Mouse (Mus musculus): ENCODE results near the gene Megf11. TPM values are rescaled to one million over a fixed set of nuclear protein-coding genes. Genes with fewer than 3 reads are reported as not detected.

Megf11 gene
- polyA plus RNA-seq, 1 experiment: 0.14 TPM

DNA sequence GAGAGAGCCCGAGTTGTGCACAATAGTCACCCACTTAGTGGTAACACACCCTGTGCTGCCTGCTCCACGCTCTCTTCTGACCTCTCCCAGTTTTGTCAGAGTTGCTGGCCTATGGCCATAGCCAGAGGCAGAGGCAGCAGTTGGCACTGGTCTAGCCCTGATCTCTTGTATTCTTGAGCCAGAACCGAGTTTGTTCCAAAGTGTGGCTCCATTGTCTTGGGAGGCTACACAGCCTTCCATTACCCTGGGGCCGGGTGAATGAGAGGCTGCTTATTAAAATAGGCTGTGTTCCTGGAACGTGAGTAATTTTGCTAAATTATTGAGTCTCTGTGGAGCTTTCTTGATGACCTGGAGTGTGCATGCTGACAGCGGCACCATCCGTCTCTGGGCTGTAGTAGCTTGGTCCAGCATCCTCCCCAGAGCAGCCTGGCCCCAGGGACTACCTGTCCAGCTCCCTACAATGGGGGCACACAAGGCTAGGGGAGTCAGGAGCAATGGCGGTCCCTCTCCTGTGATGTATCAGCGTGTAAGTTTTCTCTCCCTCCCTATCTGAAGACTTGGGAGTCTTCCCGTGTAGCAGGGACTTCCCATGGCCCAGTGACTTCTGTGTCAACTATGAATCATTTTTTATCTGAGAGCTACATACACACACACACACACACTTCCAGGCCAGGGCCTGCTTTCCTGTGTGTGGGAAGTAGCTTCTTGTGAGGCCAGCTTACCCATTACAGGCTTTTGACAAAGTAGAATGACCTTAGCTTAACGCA, 121.2 kb downstream of the Megf11 start:
- DNase-seq (ENCODE audit: low read depth, low spot score): no peak

DNA sequence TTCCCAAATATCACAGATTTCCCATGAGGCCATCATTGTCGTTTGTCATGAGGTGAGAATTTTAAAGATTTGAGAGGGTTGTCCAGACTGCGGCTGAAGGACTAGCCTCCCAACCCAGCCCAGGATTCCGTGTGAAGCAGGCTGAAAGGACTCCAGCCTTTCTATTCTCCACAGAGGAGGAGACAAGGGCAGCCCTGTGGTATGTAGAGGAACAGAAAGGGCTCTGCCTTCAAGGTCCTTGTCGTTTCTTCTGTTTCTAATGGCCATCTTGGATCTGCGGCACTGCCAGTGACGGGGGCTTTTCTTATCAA, 121.7 kb downstream of the Megf11 start:
- DNase-seq (ENCODE audit: low read depth, low spot score): no peak
- WGBS: 72% methylated on average over 6 of the region's 6 CpGs

More for the DNA sequence above, 121.2 kb downstream of the Megf11 start:
- WGBS: 70% methylated on average over 11 of the region's 11 CpGs

DNA sequence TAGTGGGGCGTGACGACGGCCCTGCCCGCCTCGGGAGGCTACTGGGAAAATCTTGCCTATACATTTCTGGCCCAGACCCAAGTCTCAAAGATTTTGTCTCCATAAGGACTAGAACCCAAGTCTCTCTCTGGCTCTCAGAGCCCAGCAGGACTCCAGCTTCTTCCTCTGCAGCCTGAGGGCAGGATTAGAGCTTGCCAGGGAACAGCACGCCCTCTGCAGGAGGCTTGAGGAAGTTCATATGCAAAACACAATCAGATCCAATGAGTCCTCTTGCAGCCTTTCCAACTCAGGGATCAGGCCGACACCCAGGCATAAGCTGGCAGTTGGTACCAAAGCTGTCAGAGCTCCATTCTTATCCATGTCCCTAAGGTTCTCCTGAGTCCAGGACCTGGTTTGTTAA, 122.6 kb downstream of the Megf11 start:
- no peak for DNase-seq (ENCODE audit: low read depth, low spot score)

DNA sequence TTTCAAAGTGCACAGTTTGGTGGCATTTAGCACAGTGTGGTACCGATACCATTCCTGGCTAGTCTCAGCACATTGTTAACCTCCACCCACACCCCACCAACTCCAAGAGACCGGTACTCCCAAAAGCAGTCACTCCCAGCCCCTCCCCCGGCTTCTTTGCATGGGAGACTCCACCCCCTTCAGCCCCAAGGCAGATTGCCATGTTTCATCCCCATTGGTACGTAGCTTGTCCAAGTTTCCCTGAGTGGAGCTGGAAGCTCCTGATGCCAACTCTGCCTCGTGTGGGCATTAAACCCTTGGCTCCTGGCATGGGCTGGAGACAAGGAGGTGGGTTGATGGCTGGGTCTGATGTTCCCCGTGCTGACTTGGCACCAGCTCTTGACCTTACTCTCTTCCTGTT, 129.4 kb downstream of the Megf11 start:
- DNase-seq (ENCODE audit: low read depth, low spot score): no peak
- WGBS: 51% methylated on average over 6 of the region's 6 CpGs

More for the DNA sequence above, 122.6 kb downstream of the Megf11 start:
- WGBS: 34% methylated on average over 7 of the region's 7 CpGs

DNA sequence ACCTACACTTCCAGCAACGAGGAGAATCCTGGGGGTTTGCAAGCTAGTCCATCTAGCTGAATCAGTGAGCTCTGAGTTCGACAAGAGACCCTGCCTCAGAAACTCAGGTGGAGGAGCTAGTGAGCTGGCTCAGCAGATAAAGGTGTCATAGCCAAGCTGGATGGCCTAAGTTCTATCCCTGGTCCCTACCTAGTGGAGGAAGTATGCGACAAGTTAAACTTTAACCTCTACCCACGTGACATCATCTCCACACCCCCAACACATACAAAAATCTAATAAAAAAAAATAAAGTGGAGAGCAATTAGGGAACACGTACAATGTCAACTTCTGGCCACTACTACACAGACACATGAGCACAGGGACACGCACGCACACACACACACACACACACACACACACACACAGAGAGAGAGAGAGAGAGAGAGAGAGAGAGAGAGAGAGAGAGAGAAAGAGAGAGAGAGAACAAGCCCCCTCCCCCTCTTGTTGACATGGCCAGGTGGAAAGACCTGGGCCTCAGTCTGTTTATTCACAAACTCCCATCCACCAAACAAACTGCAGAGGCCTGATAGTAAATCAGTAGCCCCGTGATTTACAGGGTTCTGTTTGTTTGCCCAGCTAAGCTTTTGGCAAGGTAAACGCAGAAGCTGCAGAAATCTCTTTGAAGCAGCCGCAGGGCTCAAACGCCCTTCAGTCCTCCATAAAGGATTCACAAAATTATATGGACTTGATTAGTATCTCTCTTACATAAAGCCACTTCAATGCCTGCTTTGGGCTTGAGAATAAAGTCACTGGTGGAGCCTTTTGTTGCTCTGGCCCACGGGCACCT, 134.7 kb downstream of the Megf11 start:
- DNase-seq (ENCODE audit: low read depth, low spot score): peak; percentile 25
- WGBS: 20% methylated on average over 12 of the region's 12 CpGs

DNA sequence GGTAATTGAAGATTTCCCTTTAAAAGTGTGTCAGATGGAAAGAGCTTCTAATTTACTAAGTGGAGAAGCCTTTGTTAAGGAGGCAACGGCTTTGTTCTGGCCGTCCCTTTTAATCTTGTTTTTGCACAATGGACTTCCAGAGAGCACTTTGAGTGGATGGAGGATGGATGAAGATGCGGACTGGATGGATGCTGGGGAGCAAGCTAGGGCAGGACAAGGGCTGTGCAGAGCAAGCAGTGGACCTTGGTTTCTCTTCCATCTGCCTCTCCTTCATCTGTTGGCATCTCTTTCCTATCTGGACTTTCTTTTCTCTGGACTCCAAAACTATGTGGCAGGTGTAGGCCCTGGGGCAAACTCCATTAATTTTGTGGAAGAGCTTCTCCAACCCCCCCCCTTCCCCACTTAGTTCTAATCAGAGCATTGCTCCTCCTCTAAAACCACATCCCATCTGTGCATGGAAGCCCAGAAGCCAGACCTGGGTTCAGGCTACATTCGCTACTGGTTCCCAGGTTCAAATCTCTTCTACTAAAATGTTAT, 135.4 kb downstream of the Megf11 start:
- DNase-seq (ENCODE audit: low read depth, low spot score): no peak
- WGBS: 51% methylated on average over 4 of the region's 4 CpGs

DNA sequence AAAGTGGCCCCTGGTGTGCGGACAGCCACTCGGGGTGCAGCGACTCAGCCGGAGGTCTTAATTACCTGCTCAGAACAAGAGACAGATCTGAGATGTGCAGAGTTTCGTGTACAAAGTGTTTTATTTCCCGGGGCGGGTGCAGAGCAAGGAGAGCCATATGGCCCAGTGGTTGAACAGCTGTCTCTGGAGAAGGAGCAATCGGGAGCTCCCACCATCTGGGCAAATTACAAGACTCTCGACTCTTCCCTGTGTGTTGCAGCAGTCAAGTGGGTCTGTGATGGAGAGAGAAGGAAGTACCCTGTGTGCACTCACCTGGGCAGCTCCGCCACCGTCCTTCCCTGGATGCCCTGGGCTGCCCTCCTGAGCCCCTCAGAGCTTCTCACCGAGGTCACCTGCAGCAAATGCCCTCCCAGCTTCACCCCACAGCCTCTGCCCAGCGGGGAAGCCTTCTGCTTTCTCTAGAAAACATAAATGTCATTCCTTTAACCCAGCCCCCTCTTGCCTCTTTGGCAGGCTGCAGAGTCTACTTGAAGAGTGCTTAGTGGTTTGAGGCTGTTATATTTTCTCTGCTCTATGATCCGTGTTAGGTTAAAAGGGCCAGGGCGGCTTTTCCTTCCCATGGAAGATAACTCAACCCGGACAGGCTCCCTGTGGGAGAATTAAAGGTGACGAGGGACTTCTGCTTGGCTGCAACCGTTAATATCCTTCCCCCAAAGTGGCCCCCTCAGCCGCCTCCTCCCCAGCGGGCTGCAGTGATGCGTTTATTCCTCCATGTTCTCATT, 138.0 kb downstream of the Megf11 start:
- DNase-seq (ENCODE audit: low read depth, low spot score): no peak
- WGBS: 55% methylated on average over 21 of the region's 21 CpGs

DNA sequence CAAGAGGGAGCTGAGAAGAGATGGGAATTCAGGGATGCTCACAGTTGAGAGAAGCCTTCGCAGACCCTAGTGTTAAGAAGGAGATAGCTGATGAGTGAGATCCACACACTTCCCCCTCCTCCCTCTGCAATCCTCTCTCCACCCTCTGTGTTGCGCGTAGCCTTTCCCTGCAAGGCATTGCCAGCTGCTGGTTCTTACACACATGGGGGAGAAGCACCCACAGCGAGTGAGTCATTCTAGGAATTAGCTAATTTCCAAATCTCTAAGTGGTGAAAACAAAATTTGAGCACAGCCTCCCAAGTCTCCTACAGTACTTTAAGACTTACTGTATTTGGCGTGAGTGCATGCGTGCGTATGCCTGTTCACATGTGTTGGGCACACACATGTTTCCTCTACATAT, 142.6 kb downstream of the Megf11 start:
- DNase-seq (ENCODE audit: low read depth, low spot score): no peak
- 85% methylated on average over 7 of the region's 7 CpGs for WGBS

DNA sequence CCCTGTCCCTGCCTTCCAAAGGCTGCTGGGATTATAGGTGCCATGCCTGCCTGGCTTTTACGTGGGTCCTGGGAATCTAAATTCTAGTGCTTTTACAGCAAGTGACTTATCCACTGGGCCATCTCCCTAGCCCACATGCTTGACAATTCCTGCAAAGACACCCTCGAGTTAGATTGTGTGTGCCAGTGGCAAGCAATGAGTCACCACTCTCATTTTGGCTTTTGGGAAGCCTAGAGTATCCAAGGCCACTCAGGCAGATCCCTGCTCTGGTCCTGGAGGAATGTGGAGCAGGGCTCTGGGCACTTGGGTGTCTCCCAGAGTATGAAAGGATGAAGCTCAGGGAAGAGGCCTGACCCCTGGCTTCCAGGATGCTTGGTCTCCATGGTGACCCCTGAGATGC, 143.2 kb downstream of the Megf11 start:
- DNase-seq (ENCODE audit: low read depth, low spot score): no peak
- WGBS: 57% methylated on average over 2 of the region's 2 CpGs

DNA sequence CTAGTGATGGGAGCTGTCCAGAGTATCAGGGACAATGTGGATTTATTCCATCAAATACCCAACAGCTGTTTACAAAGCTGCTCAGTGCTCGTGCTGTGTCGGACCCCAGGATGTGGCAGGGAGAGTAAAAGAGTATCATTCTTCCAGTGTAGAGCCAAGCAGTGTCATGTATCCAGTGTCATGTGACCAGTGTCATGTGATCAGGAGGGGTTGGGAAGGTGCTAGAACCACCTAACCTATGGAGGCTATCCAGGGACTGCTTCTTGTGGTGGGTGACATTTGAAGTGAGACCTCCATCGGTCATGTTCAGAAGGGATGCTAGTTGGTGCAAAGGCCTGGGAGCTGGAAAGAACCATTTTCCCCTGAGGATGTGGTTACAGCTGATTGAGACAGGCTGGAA, 146.5 kb downstream of the Megf11 start:
- no peak for DNase-seq (ENCODE audit: low read depth, low spot score)
- 72% methylated on average over 3 of the region's 3 CpGs for WGBS

DNA sequence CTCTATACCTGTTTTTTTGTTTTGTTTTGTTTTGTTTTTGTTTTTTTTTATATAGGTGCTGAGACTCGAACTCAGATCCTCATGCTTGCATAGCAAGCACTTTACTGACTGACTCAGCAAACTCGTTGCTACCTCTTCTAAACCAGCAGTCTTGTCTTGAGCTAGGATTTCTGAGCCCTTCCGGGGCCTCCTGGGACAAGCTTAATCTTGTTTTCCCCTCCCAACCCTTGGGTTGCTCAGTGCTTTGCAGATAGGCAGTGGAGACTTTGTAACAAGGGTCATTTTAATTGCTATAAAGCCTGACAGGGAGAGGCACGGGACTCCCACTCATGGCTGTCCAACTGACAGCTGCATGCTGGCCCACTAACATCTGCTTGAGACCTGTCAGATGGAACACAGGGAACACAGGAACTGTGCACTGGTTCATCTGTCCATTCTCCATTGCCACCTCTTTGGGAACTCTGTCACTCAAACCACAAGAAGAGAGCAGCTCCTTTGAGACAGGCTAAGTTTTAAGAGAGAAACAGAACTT, 147.4 kb downstream of the Megf11 start:
- no peak for DNase-seq (ENCODE audit: low read depth, low spot score)
- 54% methylated on average over 4 of the region's 4 CpGs for WGBS

DNA sequence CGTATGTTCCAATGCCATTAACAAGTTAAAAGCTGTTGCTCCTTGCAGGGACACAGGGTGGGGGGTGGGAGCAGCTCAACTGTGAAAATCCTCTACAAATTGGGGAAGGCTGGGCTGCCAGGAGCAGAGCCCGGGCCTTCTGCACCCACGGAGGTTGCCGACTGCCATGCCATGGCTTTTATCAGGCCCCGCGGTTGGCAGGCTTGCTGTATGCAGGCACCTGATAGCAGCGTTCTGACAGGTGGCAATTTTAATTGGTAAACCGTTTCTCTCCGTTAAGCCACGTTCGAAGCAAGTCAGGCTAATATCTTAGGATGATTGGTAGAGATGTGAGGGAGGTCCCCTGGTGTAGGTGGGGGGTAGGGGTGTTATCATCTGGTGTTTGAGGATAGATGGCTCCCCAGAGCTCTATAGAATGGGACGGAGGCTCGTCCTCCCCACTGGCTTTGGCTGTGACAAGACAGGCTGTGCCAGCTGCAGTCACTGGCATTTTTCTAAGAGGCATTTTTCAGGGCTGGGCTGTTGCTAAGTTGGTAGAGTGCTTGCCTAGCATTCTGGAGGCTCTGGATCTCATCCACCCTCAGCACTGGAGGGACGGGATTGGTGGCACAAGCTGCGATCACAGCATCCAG, 148.2 kb downstream of the Megf11 start:
- WGBS: 35% methylated on average over 15 of the region's 15 CpGs
- DNase-seq (ENCODE audit: low read depth, low spot score): no peak

DNA sequence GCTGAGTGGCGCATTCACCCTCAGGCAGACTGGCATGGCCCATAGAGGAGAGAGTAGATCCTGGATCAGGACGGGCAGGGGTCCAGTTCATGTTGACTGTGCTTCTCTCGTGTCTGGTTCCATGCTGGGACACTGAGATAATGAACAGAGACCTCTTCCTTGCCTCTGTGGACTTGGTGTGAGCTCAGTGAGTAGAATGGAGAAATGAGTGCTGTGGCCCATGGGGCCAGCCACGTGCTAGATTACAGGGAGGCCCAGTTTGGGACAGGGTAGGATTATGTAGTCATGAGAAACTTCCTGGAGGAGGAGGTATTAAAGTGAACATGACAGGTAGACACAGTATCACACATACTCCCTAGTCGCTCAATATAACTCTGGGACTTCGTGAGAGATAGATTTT, 148.9 kb downstream of the Megf11 start:
- WGBS: 79% methylated on average over 6 of the region's 6 CpGs

DNA sequence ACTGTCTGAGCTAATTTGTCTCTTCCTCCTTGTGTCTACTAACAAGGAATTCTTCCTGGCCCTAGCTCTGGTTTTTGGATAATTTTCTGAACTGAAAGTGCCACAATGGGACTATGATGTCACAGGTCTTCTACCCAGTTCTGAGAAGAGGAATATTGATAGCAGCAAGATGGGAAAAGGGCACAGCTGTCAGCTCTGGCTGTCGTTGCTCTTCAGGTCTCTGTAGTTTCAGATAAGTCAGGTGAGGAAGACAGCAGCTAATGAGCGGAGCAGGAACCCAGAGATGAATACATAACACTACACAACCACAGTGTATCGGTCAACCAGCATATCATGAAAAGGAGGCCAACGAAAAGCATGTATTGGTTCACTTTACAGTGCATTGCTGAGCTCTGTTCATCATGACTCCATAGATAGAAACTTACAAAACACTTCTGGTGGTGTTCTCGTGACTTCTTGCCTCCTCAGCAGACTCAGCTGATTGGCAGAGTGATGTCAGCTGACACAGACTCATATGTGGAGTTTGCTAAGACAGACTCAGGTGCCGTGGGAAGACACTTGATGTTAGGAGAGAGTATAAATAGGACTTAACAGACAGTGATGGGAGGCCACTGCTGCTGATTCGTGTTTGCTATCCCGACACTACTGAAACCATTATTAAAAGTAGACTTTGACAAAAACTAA, 149.6 kb downstream of the Megf11 start:
- no peak for DNase-seq (ENCODE audit: low read depth, low spot score)
- WGBS: 85% methylated on average over 8 of the region's 8 CpGs

More for the DNA sequence above, 148.9 kb downstream of the Megf11 start:
- DNase-seq (ENCODE audit: low read depth, low spot score): no peak

DNA sequence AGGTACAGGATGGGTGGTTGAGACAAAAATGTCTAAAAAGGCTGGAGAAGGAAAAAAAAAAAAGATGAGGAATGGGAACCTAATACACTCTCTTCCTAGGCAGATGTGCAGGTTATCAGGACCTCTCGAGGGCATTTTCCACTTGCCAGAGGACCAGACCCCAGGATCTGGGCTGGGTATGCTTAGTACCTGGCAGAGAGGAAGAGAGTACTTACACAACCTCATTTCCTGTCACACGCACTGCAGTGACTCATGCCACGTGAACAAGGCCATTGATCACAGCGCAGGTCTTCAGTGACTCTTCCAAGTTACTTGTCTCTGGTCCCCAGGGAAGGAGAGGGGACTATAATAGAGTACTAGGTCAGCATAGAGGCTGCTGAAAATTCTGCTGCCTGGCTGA, 152.4 kb downstream of the Megf11 start:
- no peak for DNase-seq (ENCODE audit: low read depth, low spot score)
- WGBS: 47% methylated on average over 4 of the region's 4 CpGs

DNA sequence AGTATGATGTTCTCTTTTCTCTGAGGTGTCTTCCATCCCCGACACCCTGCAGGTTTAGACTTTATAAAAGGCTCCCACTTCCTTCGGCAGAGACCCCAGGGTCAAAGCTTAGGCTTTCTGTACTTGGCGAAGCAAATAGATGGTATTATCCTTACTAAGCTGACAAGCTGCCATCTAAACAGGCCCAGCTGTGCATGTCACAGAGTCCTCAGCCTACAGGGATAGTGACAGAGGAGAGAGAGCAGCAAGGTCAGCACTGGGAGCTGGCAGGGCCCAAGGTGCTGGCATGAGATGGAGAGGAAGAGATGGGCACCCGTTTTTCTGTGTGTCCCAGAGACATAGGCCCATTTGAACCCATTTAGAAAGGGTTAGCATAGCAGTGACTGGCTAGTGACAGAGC, 156.8 kb downstream of the Megf11 start:
- 83% methylated on average over 4 of the region's 4 CpGs for WGBS

DNA sequence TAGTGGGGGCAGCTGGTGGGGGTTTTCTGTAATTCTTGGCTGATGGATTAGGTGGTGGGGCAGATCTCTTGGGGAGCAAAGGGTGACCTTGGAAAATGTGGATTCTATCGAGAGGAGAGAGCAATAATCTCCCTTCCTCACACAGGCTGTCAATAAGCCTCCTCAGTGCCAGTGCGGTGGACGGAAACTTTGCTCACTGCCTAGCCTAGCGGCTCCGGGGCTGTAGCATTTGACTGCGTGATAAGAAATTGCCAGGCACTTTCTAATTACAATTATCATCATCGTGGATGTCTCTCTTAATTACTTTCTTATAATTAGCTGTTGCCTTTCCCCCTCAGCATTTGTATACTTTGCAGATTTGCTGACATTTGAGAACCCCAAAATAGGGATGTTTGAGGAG, 157.7 kb downstream of the Megf11 start:
- 40% methylated on average over 7 of the region's 7 CpGs for WGBS
- no peak for DNase-seq (ENCODE audit: low read depth, low spot score)

More for the DNA sequence above, 156.8 kb downstream of the Megf11 start:
- no peak for DNase-seq (ENCODE audit: low read depth, low spot score)

DNA sequence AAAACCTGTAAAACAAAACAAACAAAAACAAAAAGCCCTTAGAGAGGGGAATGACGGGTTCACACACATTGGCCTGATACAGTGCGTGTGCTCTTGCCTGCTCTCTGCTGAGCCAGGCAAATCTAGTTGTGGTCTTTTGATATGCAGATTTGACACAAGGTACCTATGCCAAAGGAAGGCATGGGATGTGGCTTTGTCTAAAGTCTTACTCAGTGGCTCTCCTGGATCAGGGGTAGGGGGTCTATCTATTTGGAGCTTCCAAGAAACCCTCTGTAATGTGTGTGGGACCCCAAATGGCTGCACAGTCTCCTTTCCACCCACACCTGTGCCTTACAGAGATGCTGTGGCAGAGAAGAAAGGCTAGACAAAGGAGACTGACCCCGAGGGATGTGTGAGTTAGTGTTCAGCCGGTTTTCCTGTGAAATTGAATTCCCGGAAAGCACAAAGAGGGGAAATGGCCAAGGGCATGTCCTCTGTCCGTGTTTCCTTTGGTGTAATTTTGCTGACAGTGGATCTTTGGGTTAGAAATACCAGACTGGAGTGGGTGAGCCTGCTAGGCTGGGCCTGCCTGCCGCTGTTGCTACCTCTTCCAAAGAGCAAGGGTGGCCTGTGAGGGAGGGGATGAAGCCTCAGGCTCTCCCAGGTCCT, 161.0 kb downstream of the Megf11 start:
- DNase-seq (ENCODE audit: low read depth, low spot score): no peak
- 67% methylated on average over 7 of the region's 7 CpGs for WGBS
